Mouse (Mus musculus): ENCODE data around the gene Cdk17.

GRCm38 (mm10) chr10:93288336-93288735 is 127.7 kb downstream of the Cdk17 start:
- TF ChIP-seq CTCF (IDR thresholded peaks at IDR 0.05; ENCODE audit: low read depth, low read length), result no peak
- TF ChIP-seq POLR2A (IDR thresholded peaks at IDR 0.05; ENCODE audit: extremely low read depth, insufficient read depth, low read length), result no peak

Measured in liver, adult 2 months (tissue).